Mouse (Mus musculus): Measurements from ENCODE around the gene Fbxw10.
A peak's percentile ranks its signal among the peaks of the same experiment; 100 is the strongest.

Gene Fbxw10

GRCm38 (mm10) chr11:62844562-62844961 lies 2.3 kb upstream of the Fbxw10 start:
- DNase-seq (ENCODE audit: low spot score) = no peak

DNA sequence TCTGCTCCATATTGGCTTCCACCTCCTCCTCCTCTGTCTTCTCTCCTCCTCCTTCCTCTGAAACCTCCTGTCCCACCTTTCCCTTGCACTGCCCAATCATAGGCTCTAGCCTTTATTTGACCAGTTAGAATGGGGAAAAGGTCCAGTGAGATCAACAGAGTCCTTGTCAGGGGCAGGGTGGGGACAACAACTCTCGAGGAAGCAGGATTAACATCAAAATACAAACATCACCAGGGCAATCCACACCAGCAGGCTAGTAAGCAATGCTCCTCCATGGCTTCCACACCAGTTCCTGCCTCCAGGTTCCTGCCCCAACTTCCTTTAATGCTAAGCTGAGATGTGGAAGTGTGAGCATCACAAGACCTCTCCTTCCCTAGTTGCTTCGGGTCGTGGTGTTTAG lies 1.1 kb upstream of the Fbxw10 start:
- DNase-seq (ENCODE audit: low spot score) = no peak

- DNase-seq (ENCODE audit: low spot score) = peak; percentile 5
Observed at GRCm38 (mm10) chr11:62847655-62848191, 854 bp downstream of the Fbxw10 start.

- peak; percentile 59 for DNase-seq (ENCODE audit: low spot score)
Observed at GRCm38 (mm10) chr11:62848301-62848700, 1.4 kb downstream of the Fbxw10 start.

DNA sequence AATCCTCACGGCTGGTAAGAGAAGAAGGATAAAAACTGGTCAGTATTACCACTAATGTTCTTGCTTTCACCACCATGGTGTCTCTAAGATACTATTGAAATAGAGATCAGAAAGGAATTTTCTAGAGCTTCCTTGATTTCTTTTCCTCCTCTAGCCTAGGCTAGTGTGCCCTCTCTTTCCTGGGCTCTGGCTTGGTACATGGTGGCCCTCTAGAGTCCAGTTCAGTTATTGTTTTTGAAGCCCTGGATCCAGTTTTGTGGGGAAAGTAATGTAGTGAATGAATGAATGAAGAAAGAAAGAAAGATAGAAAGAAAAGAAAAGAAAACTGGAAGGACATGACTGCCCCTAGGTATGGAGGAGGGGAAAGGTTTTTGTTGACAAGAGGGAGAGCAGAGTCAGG lies 4.3 kb downstream of the Fbxw10 start:
- peak; percentile 34 for DNase-seq (ENCODE audit: low spot score)

- no peak for DNase-seq (ENCODE audit: low spot score)
Observed at GRCm38 (mm10) chr11:62853334-62853733, 6.5 kb downstream of the Fbxw10 start.

- no peak for DNase-seq (ENCODE audit: low spot score)
Observed at GRCm38 (mm10) chr11:62865562-62865961, 18.7 kb downstream of the Fbxw10 start.

DNA sequence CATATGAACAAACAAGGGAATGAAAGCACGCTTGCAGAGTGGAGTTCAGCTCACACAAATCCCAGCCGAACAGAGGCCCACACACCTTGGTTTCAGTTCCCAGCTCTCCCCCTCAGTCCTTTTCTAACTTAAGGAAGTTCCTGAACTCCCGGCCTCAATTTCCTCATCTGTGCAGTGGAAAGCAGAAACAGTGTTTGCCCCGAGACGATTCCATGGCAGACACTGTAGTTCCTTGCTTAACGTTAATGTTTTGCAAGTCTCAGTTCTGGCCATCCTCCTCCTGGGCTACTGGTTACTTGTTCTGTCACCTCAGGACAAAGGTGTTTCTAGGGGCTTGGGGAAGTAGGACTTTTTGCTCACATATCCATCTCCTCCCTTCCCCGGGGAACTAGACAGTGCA lies 19.8 kb downstream of the Fbxw10 start:
- no peak for DNase-seq (ENCODE audit: low spot score)

- DNase-seq (ENCODE audit: low spot score) = no peak
Observed at GRCm38 (mm10) chr11:62869201-62869600, 22.3 kb downstream of the Fbxw10 start.

DNA sequence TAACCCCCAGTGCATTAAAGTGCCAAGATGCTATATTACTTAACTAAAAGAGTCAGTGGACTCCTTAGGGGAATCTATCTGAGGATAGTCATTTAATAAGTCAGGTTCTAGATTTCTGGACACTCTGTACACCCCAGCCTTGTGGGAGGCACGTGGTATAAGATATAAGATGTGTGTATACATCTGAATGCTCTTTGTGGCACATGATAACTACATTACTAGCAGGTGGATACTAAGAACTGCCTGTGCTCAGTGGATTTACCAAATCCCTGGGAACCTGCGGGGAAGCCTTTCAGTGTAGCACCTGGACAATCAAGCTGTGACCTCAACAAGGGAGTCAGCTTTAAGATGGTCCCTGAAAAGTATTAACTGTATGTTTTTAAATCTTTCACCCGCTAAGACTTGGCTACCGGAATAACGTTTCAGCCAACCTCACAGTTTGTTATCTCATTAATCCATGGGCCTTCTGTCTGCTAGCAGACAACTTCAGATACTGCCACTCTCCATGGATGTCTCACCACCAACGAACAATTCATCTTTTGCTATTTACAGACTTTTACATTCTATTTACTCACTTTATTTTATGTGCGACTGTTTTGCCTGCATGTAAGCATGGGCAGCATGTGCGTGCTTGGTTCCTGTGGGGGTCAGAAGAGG lies 23.0 kb downstream of the Fbxw10 start:
- DNase-seq (ENCODE audit: low spot score) = no peak

DNA sequence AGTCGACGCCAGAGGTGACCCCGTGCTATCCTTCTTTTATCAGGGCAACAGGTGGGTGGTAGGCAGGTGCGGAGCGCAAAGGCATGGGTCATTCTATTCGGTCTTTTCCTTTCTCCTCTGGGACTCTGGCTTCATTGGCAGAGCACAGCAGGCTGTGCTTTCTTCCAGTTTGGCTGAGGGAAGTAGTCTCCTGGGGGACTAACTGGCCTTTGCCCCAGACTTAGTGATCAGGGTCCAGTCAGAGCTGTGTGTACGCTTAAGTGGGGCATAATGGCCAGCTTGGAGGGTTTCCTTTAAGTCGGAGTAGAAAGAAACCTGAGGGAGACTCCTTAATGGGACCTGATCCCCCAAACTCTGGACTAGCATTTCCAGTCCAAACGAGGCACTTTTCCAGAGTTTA lies 26.6 kb downstream of the Fbxw10 start:
- no peak for DNase-seq (ENCODE audit: low spot score)

GRCm38 (mm10) chr11:62875696-62876095 lies 28.8 kb downstream of the Fbxw10 start:
- DNase-seq (ENCODE audit: low spot score) = peak; percentile 60

- DNase-seq (ENCODE audit: low spot score) = no peak
Observed at GRCm38 (mm10) chr11:62876445-62876844, 29.6 kb downstream of the Fbxw10 start.

DNA sequence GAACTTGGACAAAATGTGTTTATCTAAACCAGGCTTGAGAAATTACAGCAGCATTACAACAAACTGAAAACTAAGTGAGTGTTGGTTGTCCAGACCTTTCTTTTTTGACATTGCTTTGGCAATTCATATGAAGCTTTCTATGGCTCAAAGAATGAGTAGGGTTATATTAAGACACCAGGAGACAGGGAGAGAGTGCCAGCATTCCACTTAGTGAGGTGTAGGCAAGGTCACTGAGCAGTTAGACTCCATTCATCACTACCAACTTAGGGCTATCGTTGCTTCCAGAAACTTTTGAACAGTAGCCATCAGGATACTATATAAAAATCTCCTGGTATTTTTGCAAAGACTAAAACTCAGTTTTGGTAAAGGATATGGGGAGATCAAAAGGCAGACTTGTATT lies 30.5 kb downstream of the Fbxw10 start:
- DNase-seq (ENCODE audit: low spot score) = no peak

DNA sequence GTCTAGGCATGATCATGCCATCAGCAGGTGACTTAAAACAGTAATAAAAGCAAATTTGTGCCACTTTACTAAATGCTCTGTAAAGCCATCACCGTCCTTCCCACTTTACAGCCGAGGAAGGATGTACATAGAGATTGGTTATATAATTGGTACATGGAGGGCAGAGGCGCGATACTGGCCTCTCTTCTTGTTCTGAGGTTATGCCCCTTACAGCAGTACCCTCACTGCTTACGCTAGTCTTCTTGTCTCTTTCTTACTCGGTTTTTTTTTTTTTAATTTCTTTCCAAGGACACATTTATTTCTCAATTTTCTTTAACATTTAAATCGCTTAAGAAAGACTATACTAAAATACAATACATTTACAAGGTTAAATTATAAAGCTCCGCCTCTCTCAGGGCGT lies 31.9 kb downstream of the Fbxw10 start:
- DNase-seq (ENCODE audit: low spot score) = peak; percentile 7

GRCm38 (mm10) chr11:62879220-62880048 lies 32.6 kb downstream of the Fbxw10 start, which contains the start of gene Tvp23b:
Gene Tvp23b (plus strand): TSS chr11:62879455.
- DNase-seq (ENCODE audit: low spot score) = peak; percentile 99

- no peak for DNase-seq (ENCODE audit: low spot score)
Observed at GRCm38 (mm10) chr11:62883407-62883806, 36.5 kb downstream of the Fbxw10 start.

DNA sequence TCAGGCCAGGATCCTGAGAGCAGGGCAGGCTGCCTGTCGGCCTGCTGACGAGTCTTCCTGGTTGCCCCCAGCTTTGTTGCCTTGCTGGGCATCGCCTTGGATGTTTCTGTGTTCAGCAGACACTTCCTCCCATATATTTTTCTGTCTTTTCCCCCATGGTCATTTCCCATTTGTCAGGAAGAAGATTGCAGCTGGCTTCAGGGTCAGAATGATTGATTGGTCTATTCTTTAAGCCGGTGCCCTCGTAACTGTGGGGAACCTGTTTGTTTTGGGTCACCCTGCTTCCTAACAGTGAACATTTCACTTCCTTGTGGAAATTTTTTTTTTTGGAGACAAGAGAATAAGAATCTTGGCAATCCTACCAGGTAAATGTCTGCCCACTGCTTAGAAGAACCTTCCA lies 38.5 kb downstream of the Fbxw10 start:
- no peak for DNase-seq (ENCODE audit: low spot score)

DNA sequence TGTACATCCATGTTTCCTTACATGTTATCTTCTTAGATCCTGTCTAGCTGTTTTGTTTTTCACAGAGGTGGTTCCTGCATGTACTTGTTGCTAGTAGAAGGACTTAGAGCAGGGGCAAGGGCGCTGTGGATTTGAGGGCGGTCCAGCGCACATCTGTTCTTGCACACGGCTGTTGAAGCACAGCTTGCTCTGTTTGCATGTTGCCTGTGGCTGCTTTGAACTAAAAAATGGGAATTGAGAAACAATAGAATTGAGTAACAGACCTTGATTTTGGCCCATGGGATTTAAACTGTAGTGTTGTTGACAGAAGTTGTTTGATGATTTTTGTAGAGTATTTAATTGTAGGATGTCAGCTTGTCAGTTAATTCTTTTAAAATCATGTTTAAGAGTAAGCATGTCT lies 43.9 kb downstream of the Fbxw10 start:
- DNase-seq (ENCODE audit: low spot score) = no peak

GRCm38 (mm10) chr11:62891763-62892162 lies 44.9 kb downstream of the Fbxw10 start:
- DNase-seq (ENCODE audit: low spot score) = no peak

GRCm38 (mm10) chr11:62901699-62902323 lies 54.9 kb downstream of the Fbxw10 start:
- DNase-seq (ENCODE audit: low spot score) = peak; percentile 92

DNA sequence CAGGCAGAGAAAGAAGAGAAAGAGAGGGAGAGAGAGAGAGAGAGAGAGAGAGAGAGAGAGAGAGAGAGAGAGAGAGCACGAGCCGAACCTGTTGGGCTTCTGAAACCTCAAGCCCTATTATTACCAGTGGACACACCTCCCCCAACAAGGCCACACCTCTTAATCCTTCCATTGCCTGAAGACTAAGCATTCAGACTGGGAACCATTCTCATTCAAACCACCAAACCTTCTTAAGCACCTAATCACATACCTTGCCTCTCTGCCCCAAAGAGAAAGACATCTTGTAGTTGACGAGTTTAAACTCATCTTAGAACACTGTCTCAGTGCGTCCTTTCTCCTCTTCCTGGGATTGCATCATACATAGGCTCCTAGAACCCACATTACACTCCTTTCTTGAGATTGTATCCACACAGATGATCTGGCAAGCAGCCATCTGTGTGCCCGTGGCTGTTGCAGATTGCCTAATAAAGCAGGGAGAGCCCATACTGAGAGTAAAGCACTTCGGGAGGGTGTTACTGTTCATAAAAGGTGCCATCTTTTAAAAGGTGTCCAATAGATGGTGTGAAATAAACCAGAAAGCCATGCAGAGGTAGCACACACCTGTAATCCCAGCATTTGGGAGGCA lies 57.1 kb downstream of the Fbxw10 start:
- DNase-seq (ENCODE audit: low spot score) = no peak

Data from embryo, embryonic 10.5 days (tissue).